Mouse (Mus musculus): ENCODE data around the gene Lpar3. TPM values are rescaled to one million over a fixed set of nuclear protein-coding genes. Genes with fewer than 3 reads are reported as not detected.
A peak's percentile ranks its signal among the peaks of the same experiment; 100 is the strongest.

Lpar3 gene
- total and polyA plus RNA-seq, 2 experiments from 2014 or later = 0.43 to 0.92 TPM

GRCm38 (mm10) chr3:146327537-146328255, 106.9 kb downstream of the Lpar3 start:
- peak; percentile 90 for TF ChIP-seq CTCF (IDR thresholded peaks at IDR 0.05; ENCODE audit: low read depth)
- peak; percentile 96 for ATAC-seq
- WGBS = under 1% methylated on average over 13 of the region's 13 CpGs

GRCm38 (mm10) chr3:146328749-146329148, 108.0 kb downstream of the Lpar3 start:
- DNase-seq = no peak
- Histone ChIP-seq H3K4me2 (ENCODE audit: low read depth) (peak overlapping the region; percentile 50; the same call in 1 of the 2 replicates), H3K4me3 (ENCODE audit: low read depth, low read length) (no peak overlapping the region), H3K27ac (ENCODE audit: low read depth, low read length) (no peak overlapping the region), H3K9ac (peak overlapping the region; percentile 65; the same call in 1 of the 2 replicates), H3K27me3 (ENCODE audit: insufficient read depth, low read length) (no peaks in the 10 kb centered on the region; the same call in 1 of the 2 replicates), H3K9me3 (ENCODE audit: low read length) (no peaks in the 10 kb centered on the region), H3K4me1 (ENCODE audit: insufficient read depth) (peaks cover 8% of the 10 kb centered on the region; the same call in 1 of the 2 replicates), H3K36me3 (ENCODE audit: insufficient read depth) (no peaks in the 10 kb centered on the region)
- ATAC-seq = no peak
- no peak for TF ChIP-seq CTCF (IDR thresholded peaks at IDR 0.05; ENCODE audit: low read depth)
- 24% methylated on average over 13 of the region's 13 CpGs for WGBS

More at GRCm38 (mm10) chr3:146327537-146328255, 106.9 kb downstream of the Lpar3 start:
- Histone ChIP-seq H3K9me3 (ENCODE audit: low read length) (no peaks in the 10 kb centered on the region), H3K36me3 (ENCODE audit: insufficient read depth) (no peaks in the 10 kb centered on the region), H3K4me1 (ENCODE audit: insufficient read depth) (peaks cover 8% of the 10 kb centered on the region; the same call in 1 of the 2 replicates), H3K27ac (ENCODE audit: low read depth, low read length) (peak overlapping the region; percentile 78), H3K4me3 (ENCODE audit: low read depth, low read length) (peak overlapping the region; percentile 22), H3K4me2 (ENCODE audit: low read depth) (peak overlapping the region; percentile 50), H3K9ac (peak overlapping the region; percentile 65), H3K27me3 (ENCODE audit: insufficient read depth, low read length) (no peaks in the 10 kb centered on the region; the same call in 1 of the 2 replicates)
- DNase-seq = peak; percentile 94

GRCm38 (mm10) chr3:146331819-146332218, 111.1 kb downstream of the Lpar3 start:
- H3K4me1 ChIP-seq (ENCODE audit: insufficient read depth) = peaks cover 8% of the 10 kb centered on the region; the same call in 1 of the 2 replicates
- no peaks in the 10 kb centered on the region for H3K27me3 ChIP-seq (ENCODE audit: insufficient read depth, low read length)
- 81% methylated on average over 11 of the region's 11 CpGs for WGBS
- H3K4me3 ChIP-seq (ENCODE audit: low read depth, low read length) = no peak overlapping the region
- no peak for TF ChIP-seq CTCF (IDR thresholded peaks at IDR 0.05; ENCODE audit: low read depth)
- H3K9ac ChIP-seq = no peak overlapping the region
- DNase-seq (no peak), ATAC-seq (no peak)
- H3K9me3 ChIP-seq (ENCODE audit: low read length) = no peaks in the 10 kb centered on the region
- H3K27ac ChIP-seq (ENCODE audit: low read depth, low read length) = no peak overlapping the region
- no peak overlapping the region for H3K4me2 ChIP-seq (ENCODE audit: low read depth)
- H3K36me3 ChIP-seq (ENCODE audit: insufficient read depth) = no peaks in the 10 kb centered on the region

- H3K9ac ChIP-seq = no peak overlapping the region
- H3K36me3 ChIP-seq (ENCODE audit: insufficient read depth) = no peaks in the 10 kb centered on the region
- ATAC-seq (no peak), DNase-seq (no peak)
- no peak overlapping the region for H3K4me3 ChIP-seq (ENCODE audit: low read depth, low read length)
- whole genome bisulfite sequencing = 92% methylated on average over 3 of the region's 3 CpGs
- H3K27me3 ChIP-seq (ENCODE audit: insufficient read depth, low read length) = no peaks in the 10 kb centered on the region
- H3K4me1 ChIP-seq (ENCODE audit: insufficient read depth) = 0 out of 2 replicates have a peak, but pooled peaks cover 2% of the 10 kb centered on the region
- H3K4me2 ChIP-seq (ENCODE audit: low read depth) = no peak overlapping the region
- H3K27ac ChIP-seq (ENCODE audit: low read depth, low read length) = no peak overlapping the region
- H3K9me3 ChIP-seq (ENCODE audit: low read length) = no peaks in the 10 kb centered on the region
- TF ChIP-seq CTCF (IDR thresholded peaks at IDR 0.05; ENCODE audit: low read depth) = no peak
These were observed 112.5 kb downstream of the Lpar3 start for GRCm38 (mm10) chr3:146333270-146333669.

GRCm38 (mm10) chr3:146334070-146334469, 113.3 kb downstream of the Lpar3 start:
- no peaks in the 10 kb centered on the region for H3K36me3 ChIP-seq (ENCODE audit: insufficient read depth)
- no peak overlapping the region; the same call in 1 of the 2 replicates for H3K9ac ChIP-seq
- H3K4me3 ChIP-seq (ENCODE audit: low read depth, low read length) = no peak overlapping the region
- ATAC-seq (no peak), DNase-seq (no peak)
- WGBS = 23% methylated on average over 7 of the region's 7 CpGs
- H3K4me1 ChIP-seq (ENCODE audit: insufficient read depth) = no peaks in the 10 kb centered on the region
- no peaks in the 10 kb centered on the region for H3K9me3 ChIP-seq (ENCODE audit: low read length)
- no peak for TF ChIP-seq CTCF (IDR thresholded peaks at IDR 0.05; ENCODE audit: low read depth)
- no peaks in the 10 kb centered on the region for H3K27me3 ChIP-seq (ENCODE audit: insufficient read depth, low read length)
- no peak overlapping the region for H3K27ac ChIP-seq (ENCODE audit: low read depth, low read length)
- H3K4me2 ChIP-seq (ENCODE audit: low read depth) = no peak overlapping the region

Other genes with a start within 250 kb of the Lpar3 start
- 5.1 and 5.7 TPM in 2 replicates for gene Syde2, start 233.1 kb upstream of the Lpar3 start, total RNA-seq (2014; rRNA removed)
- gene Syde2, start 233.1 kb upstream of the Lpar3 start, polyA plus RNA-seq (2015; fragmentation: Nextera tagmentation; extraction: Ambion mirVana) = 0.34 and 0.45 TPM in 2 replicates
- 0.69 and 2.1 TPM in 2 replicates for gene Wdr63, start 112.8 kb upstream of the Lpar3 start, total RNA-seq (2014; rRNA removed)
- gene Wdr63, start 112.8 kb upstream of the Lpar3 start, polyA plus RNA-seq (2015; fragmentation: Nextera tagmentation; extraction: Ambion mirVana) = 1.2 and 1.7 TPM in 2 replicates
- gene Mcoln3, start 103.5 kb upstream of the Lpar3 start, total RNA-seq (2014; rRNA removed) = 0.62 and 2.5 TPM in 2 replicates
- 0.20 and 0.30 TPM in 2 replicates for gene Mcoln3, start 103.5 kb upstream of the Lpar3 start, polyA plus RNA-seq (2015; fragmentation: Nextera tagmentation; extraction: Ambion mirVana)
- 0.14 and 1.6 TPM in 2 replicates for gene Mcoln2, start 71.1 kb upstream of the Lpar3 start, total RNA-seq (2014; rRNA removed)
- gene Mcoln2, start 71.1 kb upstream of the Lpar3 start, polyA plus RNA-seq (2015; fragmentation: Nextera tagmentation; extraction: Ambion mirVana) = 0.12 and 0.48 TPM in 2 replicates
- 43.2 and 43.5 TPM in 2 replicates for gene Ssx2ip, start 183.7 kb downstream of the Lpar3 start, total RNA-seq (2014; rRNA removed)
- 19.8 and 26.6 TPM in 2 replicates for gene Ssx2ip, start 183.7 kb downstream of the Lpar3 start, polyA plus RNA-seq (2015; fragmentation: Nextera tagmentation; extraction: Ambion mirVana)
- gene Ctbs, start 228.8 kb downstream of the Lpar3 start, total RNA-seq (2014; rRNA removed) = 7.5 and 9.9 TPM in 2 replicates
- 3.8 and 4.4 TPM in 2 replicates for gene Ctbs, start 228.8 kb downstream of the Lpar3 start, polyA plus RNA-seq (2015; fragmentation: Nextera tagmentation; extraction: Ambion mirVana)

Data from forebrain, postnatal 0 days (tissue).